Mouse (Mus musculus) urinary bladder, postnatal 36 days (tissue): ENCODE data around the gene Pde4d.
"Not testable (repeated sequence)": the region's sequence is repeated elsewhere in the genome, so short reads cannot be mapped to it uniquely, and the experiment has no call there.

Experiments
- DNase-seq, 2 experiments: peaks; one replicate each; pipeline ENCODE4 v3.0.0; 2022; ENCODE audit warnings: low spot score in 2 of 2, mixed read lengths in 1 of 2

Pde4d gene

GRCm38 (mm10) chr13:108692883-108693550 lies 243.3 kb downstream of the Pde4d start:
- no peak for DNase-seq

- DNase-seq, result no peak
These were observed 255.7 kb downstream of the Pde4d start for GRCm38 (mm10) chr13:108705441-108705840.

DNA sequence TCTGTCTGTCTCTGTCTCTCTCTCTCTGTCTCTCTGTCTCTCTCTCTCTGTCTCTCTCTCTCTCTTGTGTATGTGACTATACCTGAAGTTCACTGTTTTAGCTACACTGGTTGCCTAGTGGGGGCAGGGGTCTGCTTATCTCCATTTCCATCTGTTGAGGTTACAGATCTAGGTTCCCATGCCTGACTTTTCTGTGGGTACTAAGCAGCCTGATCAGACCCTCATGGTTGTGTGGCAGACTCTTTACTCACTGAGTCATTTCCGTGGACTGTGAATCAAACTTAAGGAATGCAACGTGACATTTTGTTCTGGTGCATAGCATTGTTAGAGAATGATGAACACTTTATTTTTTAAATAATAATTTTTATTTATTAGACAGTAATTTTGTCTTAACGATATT lies 264.3 kb downstream of the Pde4d start:
- DNase-seq, result no peak

GRCm38 (mm10) chr13:108715029-108715428 lies 265.3 kb downstream of the Pde4d start:
- no peak for DNase-seq

DNA sequence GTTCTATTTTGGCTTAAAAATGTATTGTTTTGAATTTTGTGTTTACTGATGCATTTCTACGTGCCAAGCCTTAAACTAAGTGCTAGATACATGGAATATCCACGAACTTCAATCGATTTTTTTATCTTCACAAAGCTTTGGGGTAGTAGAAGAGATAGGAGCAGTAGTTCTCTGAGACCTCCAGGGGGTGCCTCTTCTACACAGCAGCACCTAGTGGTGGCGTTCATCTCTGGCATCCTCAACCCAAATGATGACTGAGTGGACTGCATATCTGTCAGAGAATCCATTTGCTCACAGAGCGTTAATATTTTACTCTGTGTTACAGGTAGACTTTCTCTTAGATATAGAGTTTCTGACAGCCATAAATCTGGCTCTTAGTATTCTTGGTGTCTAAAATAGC lies 272.5 kb downstream of the Pde4d start:
- DNase-seq, result peak in 1 of 2 experiments; percentile 3

DNA sequence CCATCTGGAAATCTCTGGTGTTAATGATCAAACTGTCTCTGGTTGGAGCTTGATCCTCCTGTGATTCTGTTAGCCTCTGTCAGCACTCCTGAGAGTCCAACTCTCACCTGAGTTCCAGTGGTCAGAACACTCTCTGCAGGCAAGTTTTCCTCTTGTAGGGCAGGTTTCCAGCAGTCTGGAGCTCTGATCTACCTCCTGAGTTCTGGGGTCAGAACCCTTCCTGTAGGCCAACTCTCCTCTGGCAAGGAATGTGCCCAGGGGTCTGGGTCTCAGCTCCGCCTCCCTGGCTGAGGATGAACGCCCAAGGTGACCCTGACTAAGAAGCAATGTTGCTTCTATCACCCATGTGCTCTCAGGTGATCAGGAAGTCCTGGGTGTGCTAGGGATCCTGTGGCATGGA lies 284.6 kb downstream of the Pde4d start:
- DNase-seq, result not testable (repeated sequence)

DNA sequence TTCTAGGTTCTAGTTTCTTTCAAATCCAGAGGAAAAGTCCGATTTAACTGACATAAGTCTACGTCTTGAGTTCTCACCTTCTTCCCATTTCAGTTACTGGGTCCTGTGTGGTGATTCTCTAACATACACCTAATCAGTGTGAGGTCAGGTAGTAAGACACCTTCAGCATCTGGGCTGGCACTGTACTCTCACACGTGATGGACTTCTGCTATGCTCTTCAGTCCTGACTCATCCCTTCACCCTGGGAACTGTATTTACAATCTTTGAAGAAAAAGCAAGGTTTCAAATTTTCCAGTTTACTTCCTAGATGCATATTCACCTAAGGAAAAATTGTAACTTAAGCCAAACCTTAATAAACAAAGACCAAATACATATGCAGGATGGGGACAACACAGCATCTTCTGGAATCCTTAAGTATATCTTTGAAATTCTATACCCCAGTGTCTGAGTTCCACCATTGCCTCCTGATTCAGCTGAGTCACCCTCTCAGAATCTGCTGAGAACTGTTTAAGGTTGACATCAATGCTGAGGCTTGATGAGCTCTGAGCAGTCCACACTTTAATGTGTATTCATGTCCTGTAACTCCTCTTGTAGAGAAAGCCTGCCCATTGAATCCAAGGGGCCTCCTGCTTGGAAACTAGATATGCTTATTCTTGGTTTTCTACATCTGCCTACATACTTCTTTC lies 301.6 kb downstream of the Pde4d start:
- no peak for DNase-seq

DNA sequence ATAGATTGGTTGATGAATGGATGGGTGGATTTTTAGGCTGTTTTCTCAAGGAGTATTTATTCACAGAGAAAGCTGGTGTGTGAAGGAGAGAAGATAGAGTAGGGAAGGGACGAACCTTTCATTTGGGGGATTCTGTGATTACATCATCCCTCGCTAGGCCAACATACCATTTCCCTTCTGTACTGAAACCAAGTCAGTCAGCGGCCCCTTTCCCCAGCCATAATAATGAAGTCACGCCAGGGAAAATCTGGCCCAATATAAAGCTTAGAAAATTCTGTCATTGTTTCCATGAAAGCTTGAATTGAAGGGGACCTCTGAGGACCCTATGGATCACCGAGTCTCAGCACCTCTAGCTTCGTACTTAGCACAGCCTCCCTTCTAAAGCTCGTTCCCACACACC lies 307.7 kb downstream of the Pde4d start:
- no peak for DNase-seq

DNA sequence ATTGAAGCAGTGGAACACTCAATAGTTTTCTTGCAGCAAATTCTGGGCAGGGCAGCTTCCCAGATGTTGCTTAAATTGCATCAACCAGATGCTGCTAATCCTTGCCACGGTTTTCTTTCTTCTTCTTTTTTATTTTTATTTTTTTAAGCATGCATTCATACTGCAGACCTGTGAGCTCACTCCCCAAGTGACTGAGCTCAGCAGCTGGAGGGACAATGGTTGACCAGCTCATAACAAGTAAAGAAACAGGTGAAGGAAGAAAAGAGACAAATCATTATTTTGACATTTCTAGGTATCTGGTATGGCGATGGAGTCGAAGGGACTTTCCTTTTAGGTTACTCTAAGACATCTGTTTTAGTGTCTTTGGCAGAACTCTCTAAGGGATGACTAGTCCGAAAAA lies 308.6 kb downstream of the Pde4d start:
- DNase-seq, result no peak

DNA sequence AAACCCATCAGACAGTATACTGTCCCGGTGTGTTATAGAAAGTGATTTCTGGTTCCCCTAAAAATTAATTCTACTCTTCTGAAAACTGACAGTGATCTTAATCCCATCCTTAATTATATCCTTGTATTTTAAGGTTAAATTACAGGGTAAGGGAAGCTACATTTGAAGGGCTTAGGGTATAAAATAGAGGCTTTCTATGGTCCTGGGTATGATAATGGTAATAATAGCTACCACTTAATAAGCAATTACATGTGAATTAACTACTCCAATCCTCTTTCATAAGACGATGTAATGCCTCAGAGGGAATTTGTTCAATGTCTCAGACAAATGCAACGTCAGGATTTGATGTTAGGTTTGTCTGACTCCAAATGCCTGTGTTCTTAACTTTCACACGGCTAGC lies 309.4 kb downstream of the Pde4d start:
- DNase-seq, result no peak

DNA sequence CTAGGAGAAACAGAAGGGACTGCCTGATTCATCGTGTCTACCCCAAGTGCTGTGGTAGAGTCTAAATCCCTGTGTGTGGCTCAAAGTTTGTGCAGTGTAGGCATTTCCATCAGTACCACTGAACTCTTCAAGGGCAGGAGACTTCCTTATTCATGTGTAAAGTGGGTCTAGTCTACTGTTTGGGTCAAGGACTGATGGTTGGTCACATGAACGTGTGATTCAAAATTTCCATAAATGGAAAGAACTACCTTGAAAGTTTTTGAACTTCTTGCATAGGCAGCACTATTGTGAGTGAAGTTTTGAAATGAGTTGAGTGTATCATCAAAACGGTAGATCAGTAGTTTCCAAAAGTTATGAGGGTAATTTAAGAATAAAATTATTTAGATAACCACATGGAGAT lies 313.5 kb downstream of the Pde4d start:
- DNase-seq, result no peak

DNA sequence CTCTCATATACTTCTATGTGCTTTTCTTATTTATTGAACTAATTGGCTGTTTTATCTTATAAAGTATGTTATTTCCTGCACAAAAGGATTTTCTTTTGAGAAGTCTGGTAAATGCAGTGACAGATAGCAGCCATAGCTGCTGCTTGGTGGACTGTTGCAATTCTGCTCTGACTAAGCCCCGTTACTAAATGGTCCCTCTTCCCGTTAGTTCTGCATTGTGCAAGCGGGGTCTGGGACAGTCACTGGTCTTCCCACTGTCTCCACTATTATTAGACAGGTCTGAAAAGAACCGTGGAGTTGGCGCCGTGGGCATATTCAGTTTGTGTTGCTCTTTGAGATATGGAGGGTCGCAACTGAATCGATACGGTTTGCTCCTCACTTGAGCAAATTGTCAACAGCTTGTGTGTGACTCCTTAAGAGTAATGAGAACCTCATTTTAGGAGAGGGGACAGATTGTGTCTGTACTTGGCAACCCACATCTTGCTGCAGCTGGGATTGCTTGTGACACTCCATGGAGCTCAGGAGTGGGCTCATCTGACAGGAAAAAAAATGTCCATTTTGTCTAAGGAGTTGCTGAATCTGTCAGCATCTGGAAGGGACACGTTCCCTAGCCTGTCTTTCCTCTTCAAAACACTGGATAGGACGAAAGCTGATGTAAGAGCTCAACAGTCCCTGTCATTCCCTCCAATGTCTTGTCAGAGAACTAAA lies 316.4 kb downstream of the Pde4d start:
- no peak for DNase-seq

- DNase-seq, result no peak
These were observed 319.8 kb downstream of the Pde4d start for GRCm38 (mm10) chr13:108769465-108770056.

DNA sequence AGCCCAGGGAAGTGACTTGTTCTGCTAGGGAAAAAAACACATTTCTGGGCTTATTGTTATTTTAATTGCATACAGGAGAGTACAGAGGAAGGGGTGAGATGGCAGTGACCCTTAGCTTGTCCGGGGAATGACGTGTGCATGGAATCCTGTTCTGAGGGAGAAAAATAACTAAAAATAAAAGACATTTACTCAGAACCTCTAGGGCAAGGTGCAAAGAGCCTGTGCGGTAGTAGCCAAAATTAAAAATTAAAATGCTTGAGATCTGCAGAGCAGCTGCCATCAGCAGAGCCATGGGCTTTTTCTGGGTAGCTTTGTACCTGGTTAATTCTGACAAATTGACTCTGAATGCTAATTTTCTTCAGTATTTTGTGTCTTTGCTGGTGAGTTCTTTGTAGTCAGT lies 322.6 kb downstream of the Pde4d start:
- DNase-seq, result no peak

DNA sequence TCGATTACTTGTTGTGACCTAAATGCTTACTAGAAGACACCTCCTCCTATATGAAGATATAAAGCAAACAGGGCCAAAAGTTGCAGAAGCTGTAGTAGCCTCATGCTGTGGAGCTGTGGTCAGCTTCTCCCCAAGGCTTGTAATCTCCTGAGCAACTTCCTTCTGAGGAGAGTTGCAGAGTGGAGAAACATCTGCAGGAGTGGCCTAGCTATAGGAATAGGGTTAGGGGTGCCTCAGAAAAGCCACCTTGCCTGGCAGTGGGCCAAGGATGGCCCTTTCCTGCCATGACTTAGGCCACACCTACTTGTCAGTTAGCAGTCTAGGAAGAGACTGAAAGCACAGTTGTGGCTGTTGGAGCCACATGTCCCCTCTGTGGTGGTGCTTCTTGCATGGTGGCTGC lies 325.2 kb downstream of the Pde4d start:
- no peak for DNase-seq

DNA sequence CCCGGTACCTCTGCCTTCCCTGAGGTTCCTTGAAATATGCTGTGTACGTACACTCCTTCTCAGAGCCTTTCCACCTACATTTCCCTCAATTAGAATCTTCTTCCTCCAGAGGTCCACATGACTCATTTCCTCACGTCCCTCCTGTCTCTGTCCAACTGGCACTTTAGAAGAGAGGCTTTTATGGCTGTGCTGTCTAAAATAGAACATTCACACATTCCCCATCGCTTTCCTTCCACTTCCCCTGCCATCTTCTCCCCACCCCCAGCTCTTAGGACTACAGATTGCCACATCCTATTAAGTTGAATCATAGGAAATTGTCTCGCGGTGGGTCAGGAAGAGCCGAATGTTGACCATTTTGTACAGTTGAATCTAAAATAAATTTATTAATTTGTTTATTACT lies 326.1 kb downstream of the Pde4d start:
- no peak for DNase-seq

- not testable (repeated sequence) for DNase-seq
These were observed 347.9 kb downstream of the Pde4d start for GRCm38 (mm10) chr13:108797620-108798019.

- DNase-seq, result no peak
These were observed 359.4 kb downstream of the Pde4d start for GRCm38 (mm10) chr13:108809191-108809590.

DNA sequence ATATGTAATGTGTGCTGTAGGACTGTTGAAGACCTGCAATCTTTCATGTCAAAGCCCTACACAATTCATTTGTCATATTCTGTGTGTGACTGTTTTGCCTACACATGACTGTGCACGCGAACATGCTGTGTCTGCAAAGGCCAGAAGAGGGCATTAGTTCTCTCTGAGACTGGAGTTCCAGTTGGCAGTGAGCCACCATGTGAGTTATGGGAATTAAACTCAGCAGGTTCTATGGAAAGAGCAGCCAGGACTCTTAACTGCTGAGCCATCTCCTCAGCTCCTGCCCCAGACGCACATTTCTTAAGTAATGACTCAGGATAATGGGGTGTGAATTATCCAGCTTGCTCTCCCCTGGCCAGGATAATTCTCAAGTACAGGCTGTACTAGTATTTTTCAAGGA lies 363.2 kb downstream of the Pde4d start:
- peak; percentile 4 to 8 for DNase-seq

DNA sequence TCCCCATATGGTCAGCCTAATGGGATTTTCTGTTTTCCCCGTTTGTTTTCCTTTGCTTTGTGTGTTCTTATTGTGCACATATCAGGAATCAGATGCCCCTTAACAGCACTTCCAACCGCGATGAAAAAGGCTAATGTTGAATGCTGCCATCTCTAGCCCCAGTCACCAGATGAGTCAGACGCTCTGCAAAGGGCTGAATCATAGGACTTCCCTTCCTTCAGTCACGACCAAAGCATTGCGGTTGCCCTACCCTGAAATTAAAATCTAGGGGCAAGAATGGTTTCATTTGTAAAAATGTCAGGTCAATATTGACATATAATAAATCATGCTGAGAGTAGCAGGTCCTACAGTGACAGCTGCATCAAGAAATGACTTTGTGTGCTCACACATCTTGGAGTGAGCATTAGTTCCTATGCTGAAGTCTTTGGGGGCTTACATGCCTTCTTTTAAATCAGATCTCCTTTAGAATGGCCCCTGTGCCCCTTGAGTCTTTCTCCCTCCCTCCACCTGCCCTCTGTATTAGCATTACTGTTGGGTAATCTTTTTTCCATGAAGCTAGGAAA lies 370.2 kb downstream of the Pde4d start:
- DNase-seq, result peak; percentile 10 to 16

- no peak for DNase-seq
These were observed 370.7 kb downstream of the Pde4d start for GRCm38 (mm10) chr13:108820487-108820886.

- DNase-seq, result no peak
These were observed 371.5 kb downstream of the Pde4d start for GRCm38 (mm10) chr13:108821270-108821669.
